Mouse (Mus musculus) hindbrain, embryonic 16.5 days (tissue): ENCODE data around the gene Gimap8. TPM values are rescaled to one million over a fixed set of nuclear protein-coding genes. Genes with fewer than 3 reads are reported as not detected.
"Not testable (repeated sequence)": the region's sequence is repeated elsewhere in the genome, so short reads cannot be mapped to it uniquely, and the experiment has no call there.

Experiments used
- ATAC-seq: fragments of 200-750 bp; cut with Nextera tagmentation; 2 replicates; pipeline ENCODE4 v1.8.0; 2017; ENCODE audit warnings: moderate TSS enrichment, moderate library complexity
- H3K27ac ChIP-seq: fragments of 300-500 bp; sonication (generic); 2 replicates; pipeline ENCODE4 v1.5.1; 2014; ENCODE audit warnings: low read depth, mild to moderate bottlenecking, control low read depth, low read length, moderate library complexity
- H3K27me3 ChIP-seq: fragments of 300-500 bp; sonication (generic); replicated peaks from 2 replicates; pipeline ENCODE4 v1.6.1; 2014; ENCODE audit warnings: low read length; ENCODE audit not compliant: control insufficient read depth, insufficient read depth
- H3K36me3 ChIP-seq: fragments of 300-500 bp; sonication (generic); 2 replicates; pipeline ENCODE4 v1.6.1; 2014; ENCODE audit warnings: mild to moderate bottlenecking, low read length, moderate library complexity, mixed read lengths; ENCODE audit not compliant: control insufficient read depth, insufficient read depth
- H3K4me1 ChIP-seq: fragments of 300-500 bp; sonication (generic); 2 replicates; pipeline ENCODE4 v1.6.1; 2014; ENCODE audit warnings: low read depth, low read length; ENCODE audit not compliant: control insufficient read depth, insufficient read depth
- H3K4me2 ChIP-seq: fragments of 300-500 bp; sonication (generic); 2 replicates; pipeline ENCODE4 v1.6.1; 2014; ENCODE audit warnings: mild to moderate bottlenecking, low read length, control low read depth, moderate library complexity
- H3K4me3 ChIP-seq: fragments of 300-500 bp; sonication (generic); 2 replicates; pipeline ENCODE4 v1.5.1; 2014; ENCODE audit warnings: mild to moderate bottlenecking, low read length, control low read depth, moderate library complexity
- H3K9ac ChIP-seq: fragments of 300-500 bp; sonication (generic); 2 replicates; pipeline ENCODE4 v1.6.1; 2014; ENCODE audit warnings: low read depth, mild to moderate bottlenecking, control low read depth, low read length, moderate library complexity
- H3K9me3 ChIP-seq: fragments of 300-500 bp; sonication (generic); 2 replicates; pipeline ENCODE4 v1.6.1; 2014; ENCODE audit warnings: mild to moderate bottlenecking, low read length, moderate library complexity; ENCODE audit not compliant: control insufficient read depth
- WGBS: fragments of 180-500 bp; shearing (Covaris S2); extraction: QIAGEN DNeasy Blood & Tissue Kit; methylation state at CpG from one replicate; pipeline ENCODE4 v1.1.7; 2014; 5-methylcytosine and 5-hydroxymethylcytosine counted together
- polyA plus RNA-seq: library from polyadenylated mRNA; unstranded; fragments of >200 nt; fragmentation: Nextera tagmentation; extraction: Ambion mirVana; gene quantifications from 2 replicates; pipeline ENCODE4 v1.2.1, GENCODE M21; 2015

Gimap8 gene
- polyA plus RNA-seq, 1 experiment from 2014 or later, result 0.59 TPM

DNA sequence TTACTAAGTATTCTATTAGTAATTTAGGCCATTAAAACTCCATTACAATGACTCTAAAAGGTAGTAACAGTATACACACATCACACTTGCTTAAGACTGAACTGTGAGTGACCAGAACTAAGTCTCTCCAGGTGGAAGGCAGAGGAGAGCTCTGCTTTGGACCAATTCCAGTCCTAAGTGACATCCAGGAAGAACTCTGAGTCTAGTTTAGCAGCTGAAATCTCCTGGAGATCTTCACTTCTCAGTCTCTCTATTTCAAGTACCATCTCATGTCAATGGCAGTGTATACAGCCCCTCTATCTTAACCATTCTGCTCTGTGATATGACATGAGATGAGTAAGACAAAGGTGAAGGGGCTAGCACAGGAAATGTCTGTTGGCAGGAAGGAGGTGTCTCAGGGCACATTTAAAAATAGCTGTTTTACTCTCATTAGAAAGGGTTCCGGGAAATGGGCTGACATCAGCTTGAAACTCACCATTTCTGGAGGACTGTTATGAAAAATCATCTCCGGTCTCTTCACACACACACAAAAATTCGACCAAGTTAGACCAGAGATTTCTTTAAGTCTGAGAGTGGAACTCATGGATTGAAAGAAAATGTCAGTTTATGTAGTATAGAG lies 34.5 kb downstream of the Gimap8 start:
- no peak for ATAC-seq
- no peaks in the 10 kb centered on the region for H3K36me3 ChIP-seq
- H3K9me3 ChIP-seq, result no peaks in the 10 kb centered on the region

DNA sequence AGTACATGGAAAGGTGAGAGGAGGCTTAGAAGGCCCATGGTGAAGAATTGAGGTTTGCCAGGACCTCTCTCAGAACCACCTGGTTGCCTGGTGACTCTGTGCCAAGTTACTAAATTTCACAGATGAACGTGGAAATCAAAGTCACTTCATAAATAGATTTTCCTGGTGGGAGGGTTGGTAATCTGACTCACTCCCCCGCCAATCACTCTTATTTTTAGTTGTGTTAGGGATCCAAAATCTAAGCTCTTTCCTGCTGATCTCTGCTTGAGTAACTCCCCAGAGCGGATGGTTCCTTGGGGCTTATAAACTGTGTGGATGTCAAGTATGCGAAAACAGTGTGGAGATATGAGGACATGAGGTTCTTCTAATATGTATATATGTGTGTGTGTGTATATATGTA lies 35.2 kb downstream of the Gimap8 start:
- Histone ChIP-seq H3K36me3 (no peaks in the 10 kb centered on the region), H3K9ac (no peak overlapping the region), H3K4me2 (no peak overlapping the region), H3K27me3 (no peaks in the 10 kb centered on the region), H3K4me3 (no peak overlapping the region), H3K9me3 (no peaks in the 10 kb centered on the region), H3K4me1 (no peaks in the 10 kb centered on the region), H3K27ac (no peak overlapping the region)
- no peak for ATAC-seq
- 81% methylated on average over 4 of the region's 4 CpGs for WGBS

More for the DNA sequence above, 34.5 kb downstream of the Gimap8 start:
- Histone ChIP-seq H3K4me1 (no peaks in the 10 kb centered on the region), H3K27me3 (no peaks in the 10 kb centered on the region), H3K9ac (no peak overlapping the region), H3K4me2 (no peak overlapping the region), H3K27ac (no peak overlapping the region), H3K4me3 (no peak overlapping the region)
- WGBS, result 74% methylated on average over 3 of the region's 3 CpGs

- H3K4me2 ChIP-seq, ATAC-seq, H3K9ac ChIP-seq, H3K36me3 ChIP-seq, H3K4me1 ChIP-seq, H3K9me3 ChIP-seq, H3K27me3 ChIP-seq, H3K27ac ChIP-seq, H3K4me3 ChIP-seq: not testable (repeated sequence)
- WGBS, result 98% methylated on average over 3 of the region's 4 CpGs
Observed at GRCm38 (mm10) chr6:48683263-48683821, 36.3 kb downstream of the Gimap8 start.

DNA sequence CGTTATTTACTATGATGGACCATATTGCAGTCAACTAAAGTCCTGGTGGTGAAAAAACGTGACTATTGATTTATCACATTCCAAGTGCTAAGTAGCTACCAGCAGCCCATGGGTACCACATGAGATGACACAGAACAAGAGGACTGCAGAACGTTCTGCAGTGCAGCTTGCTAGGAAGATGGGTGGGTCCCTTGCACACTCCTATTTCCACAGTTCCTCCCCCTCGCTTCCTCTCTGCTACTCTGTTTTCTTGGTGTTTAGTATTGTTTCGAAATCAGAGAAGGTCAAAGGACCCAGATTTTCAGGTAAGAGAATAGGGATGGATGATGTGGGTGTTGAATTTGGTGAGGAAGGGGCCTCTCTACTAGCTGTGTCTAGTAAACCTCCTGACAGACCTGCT lies 37.3 kb downstream of the Gimap8 start, which contains the start of gene Gimap4:
TSS of gene Gimap4 (plus strand) at position 231 of the 400 bp plus-strand sequence.
- no peak within 1 kb of the TSS for H3K4me2 ChIP-seq
- ATAC-seq, result no peak

DNA sequence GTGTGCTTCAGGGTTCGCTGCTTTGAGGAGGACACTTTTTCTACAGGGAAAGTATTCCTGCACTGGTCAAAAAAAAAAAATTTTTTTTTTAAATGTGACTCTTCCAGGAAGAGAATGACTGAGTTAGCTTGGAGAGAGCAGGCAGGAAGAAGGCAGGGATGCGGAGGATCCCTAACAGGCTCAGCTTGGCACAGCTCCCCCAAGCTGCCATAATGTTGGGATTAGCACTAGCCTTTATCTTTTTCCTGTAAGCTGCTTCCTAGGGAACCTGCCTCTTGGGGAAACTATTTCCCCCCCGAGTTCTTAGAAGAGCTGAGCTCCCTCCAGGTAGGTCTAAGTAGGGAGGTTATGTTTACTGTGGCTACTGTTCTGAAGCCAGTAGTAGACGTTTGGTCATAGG lies 37.8 kb downstream of the Gimap8 start:
- Histone ChIP-seq H3K36me3 (no peaks in the 10 kb centered on the region), H3K27me3 (no peaks in the 10 kb centered on the region), H3K4me1 (no peaks in the 10 kb centered on the region), H3K4me2 (no peak overlapping the region), H3K4me3 (no peak overlapping the region), H3K9ac (no peak overlapping the region), H3K27ac (no peak overlapping the region), H3K9me3 (no peaks in the 10 kb centered on the region)
- no peak for ATAC-seq
- WGBS, result 65% methylated on average over 4 of the region's 4 CpGs

More for the DNA sequence above, 37.3 kb downstream of the Gimap8 start, which contains the start of gene Gimap4:
- Histone ChIP-seq H3K27ac (no peak within 1 kb of the TSS), H3K4me3 (no peak within 1 kb of the TSS), H3K4me1 (no peaks in the 10 kb centered on the region), H3K9ac (no peak within 1 kb of the TSS), H3K36me3 (no peaks in the 10 kb centered on the region), H3K27me3 (no peaks in the 10 kb centered on the region), H3K9me3 (no peaks in the 10 kb centered on the region)
- 76% methylated on average over 5 of the region's 5 CpGs for WGBS

DNA sequence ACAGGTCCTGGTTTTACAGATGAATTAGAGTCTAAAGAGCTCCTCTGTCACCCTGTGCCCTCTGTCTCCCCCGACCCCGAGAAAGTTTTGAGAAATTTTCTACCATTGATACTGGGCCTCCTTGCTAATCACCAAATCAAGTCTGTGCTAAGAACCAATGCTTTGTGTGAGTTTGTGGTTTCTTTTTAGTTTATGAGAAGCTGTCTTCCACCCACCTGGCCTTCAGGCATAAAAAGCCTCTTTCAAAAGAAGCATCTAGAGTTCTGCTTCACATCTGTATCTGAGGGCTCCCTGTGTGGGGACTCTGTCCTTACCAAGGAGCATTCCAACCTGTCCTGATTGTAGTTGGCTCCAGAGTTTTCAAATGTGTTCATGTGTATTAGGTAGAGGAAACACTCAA lies 38.2 kb downstream of the Gimap8 start:
- H3K4me2 ChIP-seq, result no peak overlapping the region
- H3K27ac ChIP-seq, result no peak overlapping the region
- no peak for ATAC-seq
- H3K9me3 ChIP-seq, result no peaks in the 10 kb centered on the region
- WGBS, result 94% methylated on average over 2 of the region's 2 CpGs
- no peaks in the 10 kb centered on the region for H3K36me3 ChIP-seq
- H3K9ac ChIP-seq, result no peak overlapping the region
- no peak overlapping the region for H3K4me3 ChIP-seq
- H3K4me1 ChIP-seq, result no peaks in the 10 kb centered on the region
- H3K27me3 ChIP-seq, result no peaks in the 10 kb centered on the region

GRCm38 (mm10) chr6:48685694-48686665 lies 38.9 kb downstream of the Gimap8 start:
- Histone ChIP-seq H3K27ac (no peak overlapping the region), H3K36me3 (no peaks in the 10 kb centered on the region), H3K9me3 (no peaks in the 10 kb centered on the region), H3K4me3 (no peak overlapping the region), H3K9ac (no peak overlapping the region), H3K27me3 (no peaks in the 10 kb centered on the region), H3K4me2 (no peak overlapping the region), H3K4me1 (no peaks in the 10 kb centered on the region)
- WGBS, result 83% methylated on average over 7 of the region's 7 CpGs
- ATAC-seq, result no peak

GRCm38 (mm10) chr6:48687077-48687476 lies 40.0 kb downstream of the Gimap8 start:
- H3K9me3 ChIP-seq, result no peaks in the 10 kb centered on the region
- no peak overlapping the region for H3K4me2 ChIP-seq
- no peak overlapping the region for H3K9ac ChIP-seq
- H3K36me3 ChIP-seq, result no peaks in the 10 kb centered on the region
- no peaks in the 10 kb centered on the region for H3K4me1 ChIP-seq
- 82% methylated on average over 2 of the region's 2 CpGs for WGBS
- H3K4me3 ChIP-seq, result no peak overlapping the region
- H3K27ac ChIP-seq, result no peak overlapping the region
- no peak for ATAC-seq
- no peaks in the 10 kb centered on the region for H3K27me3 ChIP-seq

- WGBS, result 92% methylated on average over 2 of the region's 2 CpGs
- H3K9me3 ChIP-seq, result no peaks in the 10 kb centered on the region
Observed at GRCm38 (mm10) chr6:48689320-48689719, 42.3 kb downstream of the Gimap8 start.

More at GRCm38 (mm10) chr6:48689320-48689719, 42.3 kb downstream of the Gimap8 start:
- Histone ChIP-seq H3K27me3 (no peaks in the 10 kb centered on the region), H3K4me3 (no peak overlapping the region), H3K4me2 (no peak overlapping the region), H3K27ac (no peak overlapping the region), H3K4me1 (no peaks in the 10 kb centered on the region), H3K36me3 (no peaks in the 10 kb centered on the region), H3K9ac (no peak overlapping the region)
- ATAC-seq, result no peak
